Mouse (Mus musculus) stomach, postnatal 0 days (tissue): ENCODE results near the gene 4931409K22Rik. TPM values are rescaled to one million over a fixed set of nuclear protein-coding genes. Genes with fewer than 3 reads are reported as not detected.

ENCODE experiments used
- ATAC-seq: fragments of 200-750 bp; cut with Nextera tagmentation; 2 replicates; pipeline ENCODE4 v1.8.0; 2017; ENCODE audit not compliant: low FRiP score, low TSS enrichment
- DNase-seq: peaks from one replicate; pipeline ENCODE4 v3.0.0-alpha.2; 2016; ENCODE audit warnings: low spot score
- H3K27ac ChIP-seq: fragments of 300-500 bp; sonication (generic); replicated peaks from 2 replicates; pipeline ENCODE4 v1.5.1; 2014; ENCODE audit warnings: mild to moderate bottlenecking, control low read depth
- H3K27me3 ChIP-seq: fragments of 300-500 bp; sonication (generic); 2 replicates; pipeline ENCODE4 v1.6.1; 2014; ENCODE audit warnings: low read length; ENCODE audit not compliant: control insufficient read depth, insufficient read depth
- H3K36me3 ChIP-seq: fragments of 300-500 bp; sonication (generic); 2 replicates; pipeline ENCODE4 v1.6.1; 2014; ENCODE audit warnings: low read length, mixed read lengths; ENCODE audit not compliant: control insufficient read depth, insufficient read depth
- H3K4me1 ChIP-seq: fragments of 300-500 bp; sonication (generic); replicated peaks from 2 replicates; pipeline ENCODE4 v1.6.1; 2014; ENCODE audit warnings: antibody characterized with exemption; ENCODE audit not compliant: control insufficient read depth, insufficient read depth
- H3K4me2 ChIP-seq: fragments of 300-500 bp; sonication (generic); replicated peaks from 2 replicates; pipeline ENCODE4 v1.6.1; 2014; ENCODE audit warnings: low read depth, mild to moderate bottlenecking, control low read depth, moderate library complexity
- H3K4me3 ChIP-seq: fragments of 300-500 bp; sonication (generic); 2 replicates; pipeline ENCODE4 v1.5.1; 2014; ENCODE audit warnings: low read depth, low read length, control low read depth
- H3K9ac ChIP-seq: fragments of 300-500 bp; sonication (generic); 2 replicates; pipeline ENCODE4 v1.6.1; 2014; ENCODE audit warnings: mild to moderate bottlenecking, low read length, control low read depth, mixed read lengths
- H3K9me3 ChIP-seq: fragments of 300-500 bp; sonication (generic); 2 replicates; pipeline ENCODE4 v1.6.1; 2016; ENCODE audit warnings: low read length; ENCODE audit not compliant: control insufficient read depth
- CTCF ChIP-seq: IDR thresholded peaks from 2 replicates; pipeline ENCODE4 v1.5.1; 2016; ENCODE audit warnings: antibody characterized with exemption, low read depth, mild to moderate bottlenecking, moderate library complexity
- EP300 ChIP-seq: optimal IDR thresholded peaks from 2 replicates; pipeline ENCODE3; 2016; ENCODE audit warnings: antibody characterized with exemption
- WGBS: fragments of 180-500 bp; shearing (Covaris S2); extraction: QIAGEN DNeasy Blood & Tissue Kit; methylation state at CpG from one replicate; pipeline ENCODE4 v1.1.7; 2014; 5-methylcytosine and 5-hydroxymethylcytosine counted together
- polyA plus RNA-seq: library from polyadenylated mRNA; unstranded; fragments of >200 nt; fragmentation: Nextera tagmentation; extraction: Ambion mirVana; gene quantifications from 2 replicates; pipeline ENCODE4 v1.2.1, GENCODE M21; 2015

The 4931409K22Rik gene
- polyA plus RNA-seq, 1 experiment from 2014 or later: not detected

DNA sequence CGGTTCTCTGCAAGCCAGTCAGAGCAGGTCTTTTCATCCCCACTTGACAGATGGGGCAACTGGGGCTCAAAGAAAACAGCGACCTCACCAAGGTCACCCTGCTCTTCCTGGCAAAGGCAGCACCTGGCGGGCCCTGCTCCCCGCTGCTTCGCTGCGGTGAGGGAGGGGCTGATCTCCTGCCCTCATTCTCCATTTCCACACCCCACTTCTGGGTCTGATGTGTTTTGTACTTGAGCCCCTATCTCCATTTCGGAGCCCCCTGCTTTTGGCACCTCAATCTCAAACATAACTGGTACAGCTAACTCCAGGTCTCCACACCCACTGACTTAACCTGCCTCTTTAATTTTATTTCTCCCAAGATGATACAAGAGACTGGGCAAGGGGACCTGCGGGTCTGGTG lies 42.5 kb upstream of the 4931409K22Rik start:
- ATAC-seq: no peak
- WGBS: 26% methylated on average over 8 of the region's 8 CpGs
- peaks cover 11% of the 10 kb centered on the region for H3K4me1 ChIP-seq
- H3K9me3 ChIP-seq: no peaks in the 10 kb centered on the region
- DNase-seq: no peak
- peaks cover 7% of the 10 kb centered on the region; the same call in 1 of the 2 replicates for H3K36me3 ChIP-seq
- H3K27me3 ChIP-seq: no peaks in the 10 kb centered on the region
- H3K27ac ChIP-seq: no peak overlapping the region
- TF ChIP-seq CTCF (no peak), EP300 (no peak)
- peak overlapping the region; percentile 89 for H3K4me2 ChIP-seq
- peak overlapping the region; percentile 18; the same call in 1 of the 2 replicates for H3K9ac ChIP-seq
- H3K4me3 ChIP-seq: peak overlapping the region; percentile 47

DNA sequence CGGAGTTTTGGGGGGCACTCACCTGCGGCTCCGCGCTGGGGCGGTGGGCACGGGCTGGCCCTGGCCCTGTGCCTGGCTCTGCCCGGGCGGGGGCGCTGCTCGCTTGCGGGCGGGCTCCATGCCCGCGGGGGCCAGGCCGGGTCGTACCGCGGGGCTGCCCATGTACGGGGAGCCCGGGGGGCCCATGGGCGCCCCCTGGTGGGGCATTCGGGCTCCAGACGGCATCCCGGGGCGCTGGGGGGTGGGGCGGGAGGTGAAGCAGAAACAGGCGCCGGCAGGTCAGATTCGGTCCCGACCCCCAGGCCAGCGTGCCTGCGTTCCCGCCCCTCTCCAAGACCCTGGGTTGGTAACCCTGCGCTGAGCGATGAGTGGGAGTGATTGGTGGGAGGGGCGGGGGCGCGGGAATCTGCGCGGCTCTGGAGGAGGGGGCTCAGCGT lies 42.0 kb upstream of the 4931409K22Rik start:
- ATAC-seq (peak; percentile 17; the same call in 1 of the 2 replicates), DNase-seq (peak; percentile 75)

DNA sequence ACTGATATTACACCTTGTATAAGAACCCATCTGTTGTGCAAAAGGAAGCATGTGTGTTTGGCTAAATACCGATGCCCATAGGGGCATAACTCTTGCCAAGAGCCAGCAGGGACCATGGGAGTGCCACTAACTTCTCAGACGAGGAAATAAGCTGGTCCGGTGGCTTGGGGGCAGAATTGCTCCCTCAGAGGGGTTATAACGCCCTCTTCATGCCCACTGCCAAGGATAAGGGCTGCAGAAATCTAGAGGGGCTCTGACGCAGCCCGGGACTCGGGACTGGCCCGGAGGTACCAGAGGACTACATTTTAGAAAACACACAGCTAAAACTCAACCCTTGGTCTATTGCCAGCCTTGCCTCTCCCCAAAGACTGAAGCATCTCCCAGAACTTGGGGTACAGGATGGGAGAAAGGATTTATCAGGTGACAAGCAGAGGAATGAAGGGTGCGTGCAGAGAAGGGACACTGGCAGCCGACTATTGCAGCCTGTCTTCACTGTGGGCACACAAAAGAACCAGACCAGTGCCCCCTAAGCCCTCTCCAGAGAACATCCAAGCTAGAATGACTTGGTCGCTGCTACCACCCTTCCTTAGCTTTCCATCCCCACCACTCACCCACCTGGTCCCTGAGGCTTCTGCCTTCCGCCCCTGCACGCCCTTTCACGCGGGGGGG lies 41.4 kb upstream of the 4931409K22Rik start:
- Histone ChIP-seq H3K4me1 (peaks cover 2% of the 10 kb centered on the region), H3K9me3 (no peaks in the 10 kb centered on the region), H3K4me3 (peak overlapping the region; percentile 47), H3K9ac (peak overlapping the region; percentile 61), H3K27me3 (no peaks in the 10 kb centered on the region), H3K4me2 (peak overlapping the region; percentile 89), H3K27ac (no peak overlapping the region), H3K36me3 (peaks cover 7% of the 10 kb centered on the region; the same call in 1 of the 2 replicates)
- ATAC-seq (no peak), DNase-seq (no peak)
- 30% methylated on average over 14 of the region's 15 CpGs for WGBS
- TF ChIP-seq EP300 (no peak), CTCF (no peak)

More for the DNA sequence above, 42.0 kb upstream of the 4931409K22Rik start:
- TF ChIP-seq EP300 (no peak), CTCF (peak; percentile 69)
- Histone ChIP-seq H3K4me2 (peak overlapping the region; percentile 89), H3K27me3 (no peaks in the 10 kb centered on the region), H3K27ac (no peak overlapping the region), H3K9ac (peak overlapping the region; percentile 61), H3K4me1 (peaks cover 8% of the 10 kb centered on the region), H3K9me3 (no peaks in the 10 kb centered on the region), H3K36me3 (peaks cover 7% of the 10 kb centered on the region; the same call in 1 of the 2 replicates), H3K4me3 (peak overlapping the region; percentile 47)
- WGBS: under 1% methylated on average over 29 of the region's 41 CpGs

DNA sequence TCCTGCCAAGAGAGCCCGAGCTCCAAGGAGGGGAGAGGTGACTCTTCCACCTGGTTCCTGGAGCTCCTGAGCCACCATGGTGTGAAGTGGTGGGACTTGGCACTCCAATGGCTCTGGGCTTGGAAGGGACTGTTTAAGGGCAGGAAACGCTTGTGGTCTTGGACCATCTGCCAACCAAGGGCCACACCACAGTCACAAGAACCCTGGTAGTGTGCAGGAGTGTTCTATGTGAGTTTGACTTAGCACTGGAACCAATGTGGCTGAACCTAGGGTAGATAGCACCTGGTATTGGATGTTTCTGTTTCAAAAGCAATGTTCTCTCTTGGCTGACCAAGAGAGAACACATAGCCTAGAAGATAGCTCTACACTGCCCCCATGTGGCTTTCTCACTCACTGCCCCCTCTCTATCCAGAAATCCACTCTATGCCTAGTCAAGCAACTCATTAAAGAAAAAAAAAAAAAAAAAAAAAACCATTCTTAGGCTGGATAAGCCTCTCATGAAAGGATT lies 40.7 kb upstream of the 4931409K22Rik start:
- Histone ChIP-seq H3K4me2 (no peak overlapping the region), H3K27ac (0 out of 2 replicates have a peak overlapping the region, but pooled peaks have one; percentile 9), H3K4me3 (no peak overlapping the region), H3K27me3 (no peaks in the 10 kb centered on the region), H3K4me1 (peaks cover 2% of the 10 kb centered on the region; the same call in 1 of the 2 replicates), H3K36me3 (peaks cover 9% of the 10 kb centered on the region; the same call in 1 of the 2 replicates), H3K9ac (no peak overlapping the region), H3K9me3 (no peaks in the 10 kb centered on the region)
- ATAC-seq (peak; percentile 37; the same call in 1 of the 2 replicates), DNase-seq (peak; percentile 83)
- TF ChIP-seq EP300: no peak
- peak; percentile 85 for TF ChIP-seq CTCF
- WGBS: 58% methylated on average over 2 of the region's 2 CpGs

DNA sequence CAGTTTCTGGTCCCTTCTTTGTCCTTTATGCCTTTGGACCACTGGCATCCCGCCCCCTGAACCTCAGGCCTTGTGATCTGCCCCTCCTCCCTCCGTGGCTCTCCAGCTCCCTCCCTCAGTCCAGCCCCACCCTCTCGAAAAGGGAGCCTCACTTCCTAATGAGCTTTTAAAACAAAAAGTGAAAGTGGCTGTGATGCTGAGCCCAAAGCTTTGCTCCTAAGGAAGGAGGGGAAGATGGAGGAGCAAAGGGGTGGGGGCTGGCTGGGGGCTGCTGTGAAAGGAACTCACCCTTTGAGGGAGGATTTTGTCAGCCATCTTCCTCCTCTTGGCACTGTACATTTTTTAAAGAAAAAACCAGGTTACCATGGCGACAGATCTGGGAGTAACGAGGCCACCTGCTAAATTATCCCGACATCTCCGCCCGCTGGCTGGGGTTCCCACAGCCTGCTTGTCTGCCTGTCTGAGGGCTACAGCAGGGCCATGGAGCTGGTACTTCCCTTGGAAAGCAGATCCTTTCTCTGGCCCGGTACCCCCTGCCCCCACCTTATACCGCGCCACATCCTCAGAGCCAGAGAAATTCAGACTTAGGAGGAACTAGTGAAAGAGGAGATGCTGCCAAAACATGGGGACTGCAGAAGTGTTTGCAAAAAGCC lies 40.0 kb upstream of the 4931409K22Rik start:
- Histone ChIP-seq H3K4me1 (peaks cover 2% of the 10 kb centered on the region; the same call in 1 of the 2 replicates), H3K9me3 (no peaks in the 10 kb centered on the region), H3K9ac (no peak overlapping the region), H3K4me2 (no peak overlapping the region), H3K36me3 (peaks cover 15% of the 10 kb centered on the region; the same call in 1 of the 2 replicates), H3K27me3 (no peaks in the 10 kb centered on the region), H3K27ac (0 out of 2 replicates have a peak overlapping the region, but pooled peaks have one; percentile 9), H3K4me3 (no peak overlapping the region)
- WGBS: 41% methylated on average over 11 of the region's 11 CpGs
- ATAC-seq (no peak), DNase-seq (no peak)
- TF ChIP-seq EP300 (no peak), CTCF (no peak)
